Mouse (Mus musculus) intestine, postnatal 0 days (tissue): ENCODE results near the gene Ano8. TPM values are rescaled to one million over a fixed set of nuclear protein-coding genes. Genes with fewer than 3 reads are reported as not detected.
"Not testable (repeated sequence)": the region's sequence is repeated elsewhere in the genome, so short reads cannot be mapped to it uniquely, and the experiment has no call there.

Experiments
- ATAC-seq: fragments of 200-750 bp; cut with Nextera tagmentation; 2 replicates; pipeline ENCODE4 v1.8.0; 2017; ENCODE audit warnings: mild to moderate bottlenecking, moderate TSS enrichment, moderate library complexity
- H3K27ac ChIP-seq: fragments of 300-500 bp; sonication (generic); 2 replicates; pipeline ENCODE4 v1.5.1; 2014; ENCODE audit warnings: mild to moderate bottlenecking, low read depth, low read length, moderate library complexity
- H3K27me3 ChIP-seq: fragments of 300-500 bp; sonication (generic); replicated peaks from 2 replicates; pipeline ENCODE4 v1.6.1; 2014; ENCODE audit warnings: low read length, mixed read lengths; ENCODE audit not compliant: control insufficient read depth, insufficient read depth
- H3K36me3 ChIP-seq: fragments of 300-500 bp; sonication (generic); 2 replicates; pipeline ENCODE4 v1.6.1; 2014; ENCODE audit warnings: mild to moderate bottlenecking, moderate library complexity; ENCODE audit not compliant: control insufficient read depth, insufficient read depth
- H3K4me1 ChIP-seq: fragments of 300-500 bp; sonication (generic); replicated peaks from 2 replicates; pipeline ENCODE4 v1.6.1; 2014; ENCODE audit warnings: antibody characterized with exemption, low read length, mixed read lengths; ENCODE audit not compliant: control insufficient read depth, insufficient read depth
- H3K4me2 ChIP-seq: fragments of 300-500 bp; sonication (generic); replicated peaks from 2 replicates; pipeline ENCODE4 v1.6.1; 2014; ENCODE audit warnings: low read depth, mild to moderate bottlenecking, moderate library complexity
- H3K4me3 ChIP-seq: fragments of 300-500 bp; sonication (generic); 2 replicates; pipeline ENCODE4 v1.5.1; 2014; ENCODE audit warnings: low read depth, low read length
- H3K9ac ChIP-seq: fragments of 300-500 bp; sonication (generic); 2 replicates; pipeline ENCODE4 v1.6.1; 2014; ENCODE audit warnings: mild to moderate bottlenecking, low read depth, low read length
- H3K9me3 ChIP-seq: fragments of 300-500 bp; sonication (generic); 2 replicates; pipeline ENCODE4 v1.6.1; 2016; ENCODE audit warnings: mixed run types; ENCODE audit not compliant: control insufficient read depth
- CTCF ChIP-seq: sonication (generic); IDR thresholded peaks from 2 replicates; pipeline ENCODE4 v1.5.1; 2016; ENCODE audit warnings: low read depth, mild to moderate bottlenecking, control low read depth, antibody characterized with exemption, moderate library complexity
- WGBS: fragments of 180-500 bp; shearing (Covaris S2); extraction: QIAGEN DNeasy Blood & Tissue Kit; methylation state at CpG from one replicate; pipeline ENCODE4 v1.1.7; 2014; 5-methylcytosine and 5-hydroxymethylcytosine counted together
- polyA plus RNA-seq: library from polyadenylated mRNA; unstranded; fragments of >200 nt; fragmentation: Nextera tagmentation; extraction: Ambion mirVana; gene quantifications from 2 replicates; pipeline ENCODE4 v1.2.1, GENCODE M21; 2015

Ano8 gene
- polyA plus RNA-seq = 0.54 and 0.74 TPM in 2 replicates

DNA sequence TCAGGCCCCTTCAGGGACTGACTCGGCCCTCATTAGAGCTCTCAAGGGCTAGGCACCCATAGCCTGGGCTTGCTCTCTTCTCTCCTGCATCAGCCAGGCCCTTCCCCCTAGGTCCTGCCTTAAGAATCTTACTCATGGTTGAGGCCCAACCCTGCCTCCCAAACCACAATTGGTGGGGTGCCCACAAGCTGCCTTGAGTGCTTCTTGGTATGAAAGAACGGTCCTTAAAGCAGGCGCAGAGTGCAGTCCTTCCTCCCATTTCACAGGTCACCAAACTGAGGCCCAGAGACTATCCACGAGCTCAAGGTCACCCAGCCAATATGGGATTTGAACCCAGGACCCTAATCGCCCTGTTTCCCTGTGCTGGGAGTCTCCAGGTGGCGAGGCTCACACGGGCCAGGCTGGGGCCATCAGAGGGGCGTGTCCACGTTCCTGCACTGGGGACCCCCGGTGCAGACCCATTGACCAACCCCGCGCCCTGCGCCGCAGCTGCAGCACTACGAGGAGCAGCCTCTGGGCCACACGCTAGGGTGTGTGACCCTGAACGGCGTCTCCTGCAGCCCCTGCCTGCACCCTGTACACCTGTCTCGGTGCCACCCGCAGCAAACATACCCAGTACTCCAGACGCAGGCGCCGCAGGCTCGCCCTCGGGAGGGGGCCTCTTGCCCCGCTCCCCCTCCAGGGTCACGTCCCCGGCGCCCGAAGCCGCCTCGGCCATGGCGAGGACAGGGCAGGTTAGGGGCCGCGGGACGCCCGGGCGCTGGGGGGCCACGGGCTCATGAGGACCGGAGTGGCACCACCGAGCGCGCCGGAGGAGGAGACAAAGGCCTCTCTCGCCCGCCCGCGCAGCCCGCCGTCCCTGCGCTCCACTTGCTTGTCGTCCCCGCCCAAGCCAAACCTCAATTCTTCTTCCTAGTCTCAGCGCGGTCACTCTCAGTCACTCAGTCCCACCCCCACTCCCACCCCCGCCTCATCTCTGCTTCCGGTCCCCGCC lies at the start of gene Ano8:
Ano8 (minus strand) TSS at position 822 of the 994 bp plus-strand sequence.
- peak; percentile 29 for ATAC-seq
- no peak within 1 kb of the TSS for H3K27ac ChIP-seq
- H3K4me1 ChIP-seq = peaks cover 9% of the 10 kb centered on the region
- H3K4me3 ChIP-seq = peak within 1 kb of the TSS; percentile 68
- H3K27me3 ChIP-seq = no peaks in the 10 kb centered on the region
- no peaks in the 10 kb centered on the region for H3K9me3 ChIP-seq
- no peaks in the 10 kb centered on the region; the same call in 1 of the 2 replicates for H3K36me3 ChIP-seq
- H3K9ac ChIP-seq = peak within 1 kb of the TSS; percentile 64
- H3K4me2 ChIP-seq = peak within 1 kb of the TSS; percentile 93
- TF ChIP-seq CTCF = no peak
- WGBS = 7% methylated on average over 50 of the region's 58 CpGs

- H3K4me3 ChIP-seq = no peak overlapping the region
- no peaks in the 10 kb centered on the region for H3K27me3 ChIP-seq
- ATAC-seq = no peak
- H3K4me2 ChIP-seq = no peak overlapping the region
- WGBS = 48% methylated on average over 3 of the region's 3 CpGs
- H3K9me3 ChIP-seq = no peaks in the 10 kb centered on the region
- 0 out of 2 replicates have a peak, but pooled peaks cover 3% of the 10 kb centered on the region for H3K4me1 ChIP-seq
- no peak overlapping the region for H3K27ac ChIP-seq
- TF ChIP-seq CTCF = peak; percentile 45
- no peaks in the 10 kb centered on the region for H3K36me3 ChIP-seq
- no peak overlapping the region for H3K9ac ChIP-seq
Measured at GRCm38 (mm10) chr8:71534263-71534810, 48.6 kb upstream of the Ano8 start.

DNA sequence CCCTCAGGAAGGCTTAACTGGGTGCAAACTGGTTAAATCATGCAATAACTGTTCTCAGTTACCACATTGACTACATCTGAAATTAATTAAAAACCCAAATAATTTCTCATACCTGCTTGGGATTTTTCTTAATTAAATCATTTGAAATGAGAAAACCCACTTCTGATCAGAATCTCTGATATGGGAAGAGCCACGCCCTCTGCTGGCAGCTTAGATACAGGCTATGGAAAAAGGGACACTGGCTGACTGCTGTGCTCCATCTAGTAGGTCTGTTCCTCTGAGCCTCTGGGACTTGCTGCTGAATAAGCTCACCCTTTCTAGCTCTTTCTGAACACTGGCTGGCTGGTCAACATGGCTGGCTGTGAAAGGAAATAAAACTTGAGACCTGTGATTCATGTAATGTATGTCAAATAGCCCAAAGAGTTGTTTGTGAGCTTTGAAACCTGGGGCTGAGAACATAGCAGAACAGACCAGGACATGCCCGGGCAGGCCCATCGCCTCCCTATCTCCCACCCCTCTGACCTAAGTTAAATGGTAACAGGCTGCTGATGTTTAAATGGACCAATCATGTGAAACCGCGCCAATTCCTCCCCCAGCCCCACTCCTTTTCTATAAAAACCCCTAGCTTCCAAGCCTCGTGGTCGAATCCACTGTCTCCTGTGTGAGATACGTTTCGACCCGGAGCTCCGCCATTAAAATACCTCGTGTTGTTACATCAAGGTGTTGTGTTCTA lies 45.1 kb upstream of the Ano8 start:
- not testable (repeated sequence) for H3K4me1 ChIP-seq, H3K36me3 ChIP-seq, H3K9ac ChIP-seq, H3K4me2 ChIP-seq, H3K27ac ChIP-seq, H3K27me3 ChIP-seq, ATAC-seq, H3K9me3 ChIP-seq, H3K4me3 ChIP-seq
- TF ChIP-seq CTCF = peak; percentile 66
- 68% methylated on average over 5 of the region's 12 CpGs for WGBS

DNA sequence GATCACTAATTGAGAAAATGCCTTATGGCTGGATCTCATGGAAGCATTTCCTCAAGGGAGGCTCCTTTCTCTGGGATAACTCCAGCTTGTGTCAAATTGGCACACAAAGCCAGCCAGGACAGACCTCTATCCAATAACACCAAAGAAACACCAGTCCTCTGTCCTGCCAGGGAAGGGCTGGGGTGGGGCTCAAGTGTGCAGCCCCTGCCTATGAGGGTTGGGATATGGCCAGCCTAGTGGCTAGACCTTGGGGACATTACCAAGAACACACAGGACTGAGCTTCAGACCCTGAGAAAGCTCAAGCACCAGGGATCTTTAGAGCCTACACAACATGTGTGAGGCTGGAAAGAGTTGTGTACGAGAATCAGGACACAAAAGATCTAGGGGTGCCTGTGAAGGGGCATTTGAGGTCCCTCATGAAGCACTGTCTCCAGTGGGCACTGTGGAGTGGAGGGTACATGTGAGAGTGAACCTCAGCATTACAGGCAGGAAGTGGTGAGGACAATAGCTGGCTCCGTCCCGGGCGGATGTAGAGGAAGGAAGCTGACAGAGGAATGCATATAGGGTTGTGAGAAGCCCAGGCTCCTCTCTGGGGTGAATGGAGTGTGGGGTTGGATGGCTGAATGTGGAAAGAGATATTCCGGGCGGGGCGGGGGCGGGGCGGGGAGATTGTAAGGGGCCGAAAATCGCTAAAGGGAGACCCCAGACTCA lies 42.8 kb upstream of the Ano8 start:
- no peak overlapping the region for H3K27ac ChIP-seq
- no peak for TF ChIP-seq CTCF
- no peak overlapping the region for H3K4me2 ChIP-seq
- H3K4me3 ChIP-seq = no peak overlapping the region
- no peak; the same call in 1 of the 2 replicates for ATAC-seq
- WGBS = 66% methylated on average over 11 of the region's 11 CpGs
- no peaks in the 10 kb centered on the region for H3K9me3 ChIP-seq
- H3K9ac ChIP-seq = no peak overlapping the region
- H3K4me1 ChIP-seq = no peaks in the 10 kb centered on the region
- no peaks in the 10 kb centered on the region for H3K36me3 ChIP-seq
- H3K27me3 ChIP-seq = peaks cover 20% of the 10 kb centered on the region

- no peaks in the 10 kb centered on the region for H3K4me1 ChIP-seq
- no peaks in the 10 kb centered on the region for H3K9me3 ChIP-seq
- no peak overlapping the region for H3K4me2 ChIP-seq
- H3K27me3 ChIP-seq = peaks cover 20% of the 10 kb centered on the region
- no peaks in the 10 kb centered on the region for H3K36me3 ChIP-seq
- no peak overlapping the region for H3K4me3 ChIP-seq
- no peak overlapping the region for H3K27ac ChIP-seq
- ATAC-seq = no peak
- no peak overlapping the region for H3K9ac ChIP-seq
- WGBS = 57% methylated on average over 3 of the region's 3 CpGs
- TF ChIP-seq CTCF = no peak
Measured at GRCm38 (mm10) chr8:71527162-71527870, 41.6 kb upstream of the Ano8 start.
